Mouse (Mus musculus): ENCODE data around the gene Lsp1.

Gene Lsp1

DNA sequence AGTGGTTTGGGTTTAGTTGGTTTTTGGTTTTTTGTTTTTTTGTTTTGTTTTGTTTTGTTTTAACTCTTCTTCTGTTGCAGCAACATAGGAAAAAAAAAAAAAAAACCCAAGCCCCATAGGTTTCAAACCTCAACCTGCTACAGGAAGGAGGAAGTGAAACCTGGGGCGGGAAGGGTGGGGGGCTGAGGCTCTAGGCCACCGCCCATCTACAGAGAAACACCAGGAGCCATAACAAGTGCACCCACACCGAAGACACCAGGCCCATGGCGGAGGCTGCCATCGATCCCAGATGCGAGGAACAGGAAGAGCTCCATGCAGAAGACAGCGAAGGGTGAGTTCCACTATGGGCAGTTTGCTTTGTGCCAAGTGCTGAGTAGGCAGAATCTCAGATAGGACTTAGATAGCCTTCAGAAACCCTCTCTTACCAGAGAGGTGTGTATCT lies at the start of gene Lsp1:
Lsp1 (plus strand) TSS at position 174 of the 442 bp plus-strand sequence.
- DNase-seq, result no peak

DNA sequence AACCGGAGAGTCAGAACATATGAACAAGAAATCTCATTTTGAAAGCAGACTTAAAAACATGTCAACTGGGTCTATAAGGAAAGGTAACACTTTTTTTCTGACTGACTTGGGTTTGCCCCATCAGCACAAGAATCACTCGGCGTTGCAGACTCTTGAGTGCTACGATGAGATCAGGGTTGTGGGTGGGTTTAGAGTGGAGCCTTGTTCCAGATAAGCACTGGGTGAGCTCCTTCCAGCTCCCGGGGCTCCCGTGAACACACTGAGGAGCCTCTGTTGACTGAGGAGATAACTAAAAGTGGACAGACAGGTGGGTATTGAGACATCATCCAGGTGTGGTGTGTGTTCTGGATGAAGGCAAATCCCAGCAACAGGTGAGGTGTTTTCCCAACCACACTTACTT lies 47.3 kb upstream of the Lsp1 start:
- DNase-seq, result no peak

DNA sequence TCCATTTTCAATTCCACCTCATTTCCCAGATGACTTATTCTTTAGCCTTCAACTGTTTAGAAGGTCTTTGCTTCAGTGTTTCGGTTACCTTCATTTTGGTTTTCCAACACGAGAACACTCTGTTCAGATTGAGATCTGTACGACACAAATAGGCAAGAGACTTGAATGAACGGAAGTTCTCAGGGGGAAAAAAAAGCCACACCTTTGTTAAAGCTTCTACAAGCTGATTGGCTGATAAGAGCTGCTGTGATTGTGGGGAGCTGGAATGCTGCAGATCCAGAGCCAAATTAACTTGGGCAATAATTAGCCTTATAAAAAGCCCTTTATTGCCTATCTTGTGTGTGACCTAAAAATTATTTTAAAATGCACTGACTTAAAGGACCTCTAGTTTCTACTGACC lies 45.3 kb upstream of the Lsp1 start:
- DNase-seq, result no peak

DNA sequence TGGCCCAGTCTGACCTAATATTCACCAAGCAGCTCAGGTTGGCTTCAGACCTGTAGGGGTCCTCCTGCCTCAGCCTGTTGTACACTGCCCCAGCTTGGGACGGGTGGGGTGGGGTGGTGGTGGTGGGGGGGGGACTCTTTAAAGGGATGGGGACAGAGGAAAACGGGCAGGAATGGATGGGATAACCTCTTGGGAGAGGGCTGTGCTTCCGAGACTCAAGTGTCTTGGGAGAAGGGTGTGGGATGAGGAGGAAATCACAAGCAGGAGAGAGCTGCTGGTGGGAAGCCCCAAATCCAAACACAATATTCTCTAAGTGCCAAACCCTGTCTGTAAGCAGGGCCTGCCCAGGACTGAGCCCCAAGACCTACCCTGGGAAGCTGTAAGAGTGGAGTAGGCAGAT lies 44.4 kb upstream of the Lsp1 start:
- DNase-seq, result no peak

DNA sequence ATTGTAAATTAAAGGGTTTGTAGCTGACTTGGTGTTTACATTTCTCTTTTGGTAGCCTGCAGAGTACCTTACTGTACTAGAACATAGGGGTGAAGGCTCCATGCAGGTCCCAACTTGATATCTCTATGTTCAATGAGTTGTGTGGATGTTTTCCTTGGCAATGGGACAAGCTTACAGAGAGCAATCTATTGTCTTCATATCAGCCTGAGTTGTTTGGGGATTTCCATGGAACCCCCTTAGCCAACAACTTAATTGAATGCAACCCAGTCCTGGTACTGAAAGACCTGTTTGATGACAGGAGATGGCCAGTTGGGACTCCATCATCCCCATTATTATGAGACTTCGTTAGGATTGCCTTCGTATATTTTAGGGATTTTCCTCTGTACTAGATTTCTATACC lies 42.6 kb upstream of the Lsp1 start:
- DNase-seq, result no peak

DNA sequence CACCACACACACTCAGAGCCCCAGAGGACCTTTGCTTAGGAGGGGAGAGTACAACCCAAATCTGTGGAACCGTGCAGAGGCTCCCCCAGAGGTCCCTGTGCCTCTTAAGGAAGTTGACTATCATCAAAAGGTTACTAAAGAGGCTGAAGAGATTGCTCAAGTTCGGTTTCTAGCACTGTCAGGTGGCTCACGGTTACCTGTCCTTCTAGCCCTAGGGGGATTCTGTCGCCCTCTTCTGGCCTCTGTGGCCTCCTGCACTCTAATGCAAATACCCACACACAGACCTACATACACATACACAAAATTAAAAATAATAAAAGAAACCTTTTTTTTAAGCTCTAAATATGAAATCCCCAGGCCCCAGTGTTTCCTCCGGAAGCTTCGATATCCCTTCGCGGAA lies 41.9 kb upstream of the Lsp1 start:
- DNase-seq, result no peak

DNA sequence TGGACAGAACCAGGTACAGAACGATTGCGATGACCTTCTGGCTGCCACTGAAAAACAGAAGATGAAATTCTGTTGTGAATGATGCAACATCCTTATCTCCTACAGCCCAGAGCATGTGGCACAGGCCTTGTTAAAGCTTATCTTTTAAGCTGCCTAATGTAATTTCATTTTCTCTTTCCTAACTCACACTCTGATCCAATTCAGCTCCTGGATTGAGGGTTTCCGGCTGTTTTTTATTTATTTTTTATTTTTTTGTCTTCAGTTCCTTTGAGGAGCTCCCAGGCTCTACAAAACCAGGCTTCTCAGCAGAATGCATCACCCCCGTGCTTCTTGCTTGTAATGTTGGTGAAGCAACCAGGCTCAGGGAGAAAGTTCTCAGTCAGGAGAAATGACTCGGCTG lies 40.7 kb upstream of the Lsp1 start:
- no peak for DNase-seq

DNA sequence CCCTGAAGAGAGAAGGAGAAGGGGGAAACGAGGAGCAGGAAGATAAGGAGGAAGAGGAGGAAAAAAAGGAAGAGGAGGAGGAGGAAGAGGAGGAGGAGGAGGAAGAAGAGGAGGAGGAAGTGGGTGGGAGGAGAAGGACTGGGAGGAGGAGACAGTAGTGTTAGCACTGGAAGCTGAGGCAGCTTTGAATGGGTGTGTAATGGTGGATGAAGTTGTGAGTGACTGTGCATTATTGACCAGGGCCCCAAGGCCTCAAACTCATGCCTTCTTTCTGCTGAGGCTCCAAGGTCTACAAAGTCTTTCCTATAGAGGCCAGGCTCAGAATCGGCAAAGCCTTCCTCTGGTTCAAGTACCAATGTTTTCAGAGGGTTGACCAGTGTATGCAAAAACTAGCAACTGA lies 38.8 kb upstream of the Lsp1 start:
- no peak for DNase-seq

DNA sequence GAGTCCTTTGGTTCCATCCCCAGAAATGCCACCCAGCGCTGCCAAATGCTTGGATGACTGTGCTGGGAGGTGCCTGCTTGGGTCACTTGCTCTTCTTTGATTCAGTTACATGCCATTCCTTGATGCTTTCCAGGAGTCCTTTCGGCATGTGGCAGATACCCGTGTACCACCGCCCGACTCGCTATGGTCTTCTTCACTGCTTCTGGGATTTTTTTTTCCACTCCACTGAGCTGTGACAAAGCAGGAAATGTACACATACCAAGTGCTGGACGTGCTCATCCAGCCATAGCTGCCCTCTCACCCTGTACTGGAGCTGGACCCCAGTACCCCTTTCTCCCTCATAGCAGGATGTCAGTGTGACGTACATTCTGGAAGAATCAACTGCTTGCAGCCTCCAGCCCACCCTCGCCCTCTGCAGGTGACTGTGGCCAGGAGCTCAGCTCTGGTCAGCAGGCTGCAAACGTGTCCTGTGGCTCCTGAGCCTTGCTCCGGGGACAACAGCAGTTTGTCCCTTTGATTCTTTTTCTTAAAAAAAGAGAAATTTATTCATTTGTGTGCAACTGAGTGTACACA lies 34.9 kb upstream of the Lsp1 start:
- peak; percentile 61 for DNase-seq

DNA sequence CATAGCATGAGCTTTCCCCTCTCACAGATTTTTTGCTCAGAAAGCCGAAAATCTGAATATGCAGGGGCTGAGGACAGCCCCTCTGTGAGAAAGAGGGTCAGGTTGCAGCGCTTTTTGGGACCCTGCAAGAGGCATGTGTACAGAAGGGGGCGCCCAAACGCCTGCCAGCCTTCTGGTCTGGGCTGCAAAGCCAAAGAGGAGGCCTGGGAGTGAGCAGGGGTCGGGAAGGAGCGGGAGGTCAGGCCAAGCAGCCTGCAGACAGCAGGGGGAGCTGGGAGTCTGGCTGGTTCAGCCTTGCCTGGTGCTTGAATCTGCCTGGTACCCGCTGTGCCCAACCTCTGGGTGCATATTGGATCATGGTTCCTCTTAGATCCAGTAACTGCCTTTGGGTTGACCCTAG lies 32.4 kb upstream of the Lsp1 start:
- DNase-seq, result peak; percentile 74

DNA sequence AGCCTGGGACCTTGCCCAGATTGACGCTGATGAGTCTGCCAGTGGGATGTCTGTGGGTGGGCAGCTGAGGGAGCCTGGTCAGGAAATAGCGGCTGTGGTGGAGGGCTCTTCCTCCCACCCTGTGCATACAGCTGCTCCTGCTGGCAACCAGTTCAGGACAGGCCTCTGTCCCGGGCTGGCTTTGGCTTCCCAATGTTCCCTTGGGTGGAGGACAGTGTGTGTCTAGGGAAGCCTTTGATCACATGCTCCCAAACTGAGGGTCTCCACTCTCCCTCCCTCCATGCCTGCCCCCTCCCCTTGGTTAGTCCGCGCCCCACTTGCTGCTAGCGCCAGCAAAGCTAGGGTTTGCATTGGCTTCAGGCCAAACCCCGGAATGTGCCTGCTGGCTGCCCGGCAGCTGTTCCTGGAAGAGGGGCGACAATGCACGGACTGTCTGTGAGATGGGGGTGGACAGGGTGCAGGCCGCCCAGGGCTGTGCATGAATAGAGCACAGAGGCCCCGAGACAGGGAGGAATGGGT lies 30.4 kb upstream of the Lsp1 start:
- DNase-seq, result peak; percentile 87

DNA sequence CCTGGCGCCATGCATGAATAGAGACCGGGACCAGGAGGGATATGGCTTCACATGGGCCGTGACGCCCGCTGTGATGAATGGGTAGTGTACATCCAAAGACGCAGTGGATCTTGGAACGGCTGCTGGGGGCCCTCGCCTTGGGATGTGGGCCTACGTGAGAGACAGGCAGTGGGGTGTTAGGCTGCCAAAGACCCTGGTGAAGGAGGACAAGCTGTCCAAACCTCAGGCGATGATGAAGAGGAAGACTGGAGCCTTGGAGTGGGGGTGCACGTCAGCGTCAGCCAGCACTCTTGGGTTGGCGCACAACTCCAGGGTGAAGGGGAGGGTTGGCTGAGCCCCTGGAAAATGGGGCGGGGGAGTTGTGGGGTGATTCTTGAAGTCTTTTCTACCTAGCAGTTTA lies 29.5 kb upstream of the Lsp1 start:
- DNase-seq, result peak; percentile 77

DNA sequence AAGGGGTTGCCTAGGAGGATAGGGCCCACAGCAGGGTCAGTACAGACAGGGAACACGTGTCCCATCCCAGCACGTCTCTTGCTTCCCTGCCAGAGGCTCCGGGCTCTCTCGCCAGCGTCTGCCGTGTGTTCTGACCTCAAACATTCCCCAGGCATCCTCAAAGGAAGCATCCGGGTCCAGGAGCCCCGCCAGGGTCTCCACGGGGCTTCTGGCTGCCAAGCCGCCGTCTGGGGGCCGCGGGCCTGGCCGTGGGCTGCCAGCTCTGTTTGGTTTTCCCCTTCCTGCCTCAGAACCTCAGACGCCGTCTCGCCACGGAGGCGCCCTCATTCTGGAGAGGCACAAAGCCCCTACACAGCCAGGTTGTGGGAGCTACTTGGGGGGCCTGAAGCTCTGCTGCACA lies 27.0 kb upstream of the Lsp1 start:
- no peak for DNase-seq

DNA sequence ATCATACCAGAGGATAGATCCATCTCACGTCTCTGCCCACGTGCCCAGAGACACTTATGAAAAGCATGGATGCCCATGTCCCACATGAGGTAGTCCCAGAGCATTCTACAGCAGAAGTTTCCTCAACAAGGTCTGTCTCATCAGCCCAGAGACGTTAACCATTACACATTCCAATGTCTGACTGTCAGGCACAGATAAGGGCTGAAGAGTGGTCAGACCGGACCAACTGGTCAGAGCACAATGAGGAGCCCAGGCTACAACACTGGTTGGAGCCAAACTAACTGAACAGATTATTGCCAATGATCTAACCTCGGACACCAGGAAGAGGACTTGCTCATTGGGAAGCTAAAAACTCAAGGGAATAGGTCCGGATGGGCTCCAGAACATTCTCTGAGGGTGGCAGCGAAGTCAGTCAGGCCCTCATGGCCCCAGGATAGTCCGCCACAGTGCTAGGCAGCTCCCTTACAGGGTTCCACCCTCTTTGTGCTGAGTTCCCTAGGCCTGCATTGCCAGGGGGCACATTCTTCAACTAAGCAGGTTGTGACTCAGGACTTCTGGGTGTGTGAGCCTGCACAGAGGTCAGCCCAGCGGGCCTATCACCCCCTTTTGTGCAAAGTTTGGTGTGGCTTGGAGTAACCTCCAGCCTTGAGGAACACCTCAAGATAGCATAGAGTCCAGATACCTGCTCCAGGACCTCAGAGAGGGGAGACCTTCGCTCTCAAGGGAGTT lies 26.3 kb upstream of the Lsp1 start, which contains the start of gene Syt8:
Syt8 (plus strand) TSS at position 714 of the 729 bp plus-strand sequence.
- no peak for DNase-seq

DNA sequence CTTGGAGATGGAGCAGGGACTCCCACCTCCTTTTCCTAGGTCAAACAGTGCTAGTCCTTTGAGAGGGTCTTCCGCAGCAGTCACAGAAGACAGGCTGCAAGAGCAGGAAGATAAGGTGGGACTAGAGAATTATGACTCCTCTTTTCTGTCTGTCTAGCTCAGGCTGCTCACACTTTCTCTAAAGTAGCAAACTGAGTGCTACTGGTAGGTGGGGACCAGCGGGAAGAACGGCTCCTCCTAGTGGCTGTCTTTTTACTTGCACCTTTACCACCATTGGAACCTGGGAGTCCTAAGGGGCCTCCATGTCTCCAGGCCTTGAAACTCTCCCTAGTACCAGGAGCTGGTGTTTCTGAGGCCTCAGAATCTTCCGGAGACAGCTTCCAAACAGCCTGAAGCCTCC lies 25.1 kb upstream of the Lsp1 start:
- DNase-seq, result peak; percentile 88

DNA sequence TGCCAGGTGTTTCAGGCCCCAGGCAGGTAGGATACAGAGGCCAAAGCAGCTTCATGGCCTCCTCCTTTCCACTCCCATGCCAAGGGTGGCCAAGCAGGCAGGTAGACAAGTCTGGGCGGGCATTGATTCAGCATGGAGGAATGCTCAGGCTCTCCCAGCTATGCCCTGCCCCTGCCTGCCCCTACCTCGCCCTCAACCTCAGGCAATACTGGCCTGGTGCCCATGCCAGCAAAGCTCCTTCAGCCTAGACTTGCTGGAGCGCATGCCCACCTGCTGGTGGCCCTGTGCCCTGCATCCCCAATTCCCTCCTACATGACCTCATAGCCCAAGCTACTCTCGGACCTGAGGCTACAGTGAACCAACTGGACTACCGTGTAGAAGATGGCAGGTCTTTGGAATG lies 23.3 kb upstream of the Lsp1 start:
- peak; percentile 63 for DNase-seq

DNA sequence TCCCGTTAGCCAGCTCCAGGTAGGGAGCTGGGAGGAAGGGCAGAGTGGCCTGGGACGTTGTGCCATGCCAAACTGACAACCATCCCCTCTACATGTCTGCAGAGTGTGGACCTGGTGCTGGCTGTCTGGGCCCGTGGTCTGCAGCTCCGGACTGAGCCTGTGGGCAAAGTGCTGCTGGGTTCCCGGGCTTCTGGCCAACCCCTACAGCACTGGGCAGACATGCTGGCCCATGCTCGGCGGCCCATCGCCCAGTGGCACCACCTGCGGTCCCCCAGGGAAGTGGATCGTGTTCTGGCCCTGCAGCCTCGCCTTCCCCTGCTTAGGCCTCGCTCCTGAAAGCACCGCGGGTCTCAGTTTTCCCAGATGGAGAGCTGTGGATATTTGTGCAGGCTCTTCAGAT lies 20.6 kb upstream of the Lsp1 start:
- DNase-seq, result no peak

DNA sequence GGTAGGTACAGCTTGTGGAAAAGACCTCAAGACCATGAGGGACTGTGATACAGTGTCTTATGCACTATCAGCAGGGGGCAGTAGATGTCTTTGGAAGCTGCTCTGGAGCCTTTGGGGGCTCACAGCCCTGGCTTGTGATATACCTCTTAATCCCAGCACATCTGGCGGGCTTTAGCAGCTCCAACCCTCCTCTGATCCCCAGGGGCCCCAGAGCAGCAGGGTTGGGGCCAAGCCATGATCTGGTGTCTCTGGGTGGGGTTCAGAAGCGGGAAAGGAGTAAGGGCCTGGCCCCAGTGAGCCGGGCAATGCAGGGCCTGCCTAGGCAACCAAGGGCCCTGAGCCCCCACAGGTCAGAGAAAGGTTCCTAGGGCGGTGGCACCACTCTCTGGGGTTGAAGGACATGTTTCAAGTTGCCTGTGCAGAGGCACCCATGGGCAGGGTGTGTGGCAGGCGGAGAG lies 19.9 kb upstream of the Lsp1 start:
- peak; percentile 80 for DNase-seq

DNA sequence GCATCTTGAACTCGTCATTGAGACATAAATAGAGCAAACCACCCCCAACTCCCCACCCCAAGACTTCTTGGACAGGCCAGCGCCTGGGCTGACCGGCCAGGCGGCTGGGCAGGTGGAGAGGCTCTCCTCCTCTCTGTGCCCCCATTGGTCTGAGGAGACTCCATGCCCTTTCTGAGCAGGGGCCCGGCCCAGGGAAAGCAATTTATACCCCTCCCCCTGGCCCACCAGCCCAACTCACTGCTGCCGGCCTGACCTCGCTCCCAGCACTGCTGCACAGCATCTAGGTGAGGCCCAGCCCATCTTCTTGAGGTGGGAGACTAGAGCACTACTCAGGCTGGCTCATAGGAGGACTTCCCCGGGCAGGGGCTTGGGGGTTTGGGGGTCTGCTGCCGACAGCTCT lies 19.0 kb upstream of the Lsp1 start, which contains the start of gene Tnni2:
Tnni2 (plus strand) TSS at position 224 of the 400 bp plus-strand sequence.
- no peak for DNase-seq

DNA sequence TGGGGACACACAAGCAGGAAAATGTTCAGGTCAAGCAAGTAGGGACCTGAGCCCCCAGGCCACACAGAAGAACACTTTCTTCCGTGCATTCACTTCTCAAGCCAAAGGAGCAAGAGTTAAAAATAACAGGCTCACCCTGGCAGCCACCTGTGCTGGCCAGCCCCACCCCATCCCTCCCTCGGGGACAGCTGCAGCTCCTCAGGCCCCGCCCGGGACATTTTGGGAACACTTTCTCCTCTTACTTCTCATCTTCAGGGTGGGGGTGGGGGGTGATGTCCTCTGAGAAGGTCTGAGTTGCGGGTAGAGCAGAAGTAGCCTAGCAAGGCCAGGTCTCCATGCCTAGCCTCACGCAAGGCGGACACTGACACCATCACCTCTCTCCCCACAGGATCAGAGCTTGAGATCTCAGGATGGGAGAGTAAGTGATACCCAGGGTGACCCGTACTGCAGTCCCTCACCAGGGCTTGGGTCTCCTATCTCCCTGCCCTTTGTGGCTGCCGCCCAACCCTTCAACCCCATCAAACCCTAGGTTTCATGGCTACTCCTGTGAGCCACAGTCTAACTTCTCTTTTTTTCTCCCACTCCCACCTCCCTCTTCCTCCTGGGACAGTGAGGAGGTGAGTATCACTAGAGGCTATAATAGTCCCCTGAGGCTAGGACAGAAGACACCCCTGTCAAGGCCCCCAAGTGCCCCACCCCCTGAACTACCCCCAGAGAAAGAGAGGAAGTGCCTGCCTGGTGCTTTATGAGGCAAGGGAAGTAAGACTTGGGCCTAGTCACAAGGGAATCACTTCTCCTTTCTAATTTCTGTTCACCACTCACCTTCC lies 18.3 kb upstream of the Lsp1 start:
- no peak for DNase-seq

DNA sequence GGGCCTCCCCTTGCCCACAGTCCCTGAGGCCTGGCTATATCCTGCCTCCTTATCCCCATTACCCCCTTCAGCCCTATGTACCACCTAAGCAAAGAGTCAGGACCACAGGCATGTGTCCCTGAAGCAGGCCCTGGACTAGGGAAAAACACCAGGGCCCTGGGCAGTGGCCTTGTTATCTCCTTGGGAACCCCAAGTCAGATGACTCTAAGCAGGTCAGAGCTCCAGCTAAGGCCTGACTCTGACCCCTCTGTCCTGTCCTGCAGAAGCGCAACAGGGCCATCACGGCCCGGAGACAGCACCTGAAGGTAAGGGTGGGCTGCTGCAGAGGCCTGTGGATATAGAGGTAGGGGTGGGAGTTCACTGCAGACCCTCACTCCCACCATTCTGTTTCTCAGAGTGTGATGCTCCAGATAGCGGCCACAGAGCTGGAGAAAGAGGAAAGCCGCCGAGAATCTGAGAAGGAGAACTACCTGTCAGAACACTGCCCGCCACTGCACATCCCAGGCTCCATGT lies 17.6 kb upstream of the Lsp1 start:
- DNase-seq, result no peak

DNA sequence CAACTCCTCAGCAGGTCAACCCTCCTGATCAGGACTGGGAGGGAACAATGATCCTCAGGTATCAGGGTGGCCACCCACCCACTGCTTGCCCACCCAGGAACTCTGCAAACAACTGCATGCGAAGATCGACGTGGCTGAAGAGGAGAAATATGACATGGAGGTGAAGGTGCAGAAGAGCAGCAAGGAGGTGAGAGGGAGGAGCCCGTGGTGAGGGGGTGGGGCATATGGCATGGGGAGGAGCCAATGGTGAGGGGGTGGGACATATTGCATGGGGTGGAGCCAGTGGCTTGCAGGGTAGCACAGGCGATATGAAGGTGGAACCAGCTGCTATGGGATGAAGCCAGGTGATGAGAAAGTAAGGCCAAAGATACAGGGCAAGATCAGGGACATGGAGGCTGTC lies 17.1 kb upstream of the Lsp1 start:
- DNase-seq, result no peak

DNA sequence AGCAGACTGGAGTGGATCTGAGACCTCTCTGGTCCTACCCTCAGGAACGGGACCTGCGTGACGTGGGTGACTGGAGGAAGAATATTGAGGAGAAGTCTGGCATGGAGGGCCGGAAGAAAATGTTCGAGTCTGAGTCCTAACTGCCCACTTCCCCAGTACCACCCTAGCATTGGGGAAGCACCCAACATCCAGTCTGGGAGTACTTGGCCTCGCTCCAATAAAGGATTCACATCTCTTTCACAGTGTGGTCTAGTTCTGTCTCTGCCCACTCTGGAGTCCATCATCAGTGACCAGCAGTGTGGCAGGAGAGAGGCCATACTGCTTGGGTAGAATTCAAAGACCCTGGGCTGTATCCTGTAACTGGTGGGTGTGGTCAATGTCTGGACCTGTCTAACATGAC lies 16.4 kb upstream of the Lsp1 start:
- DNase-seq, result no peak
